Mouse (Mus musculus) urinary bladder, postnatal 4 days (tissue): ENCODE data around the gene Ppp2r5b.

Experiments used
- DNase-seq, 2 experiments: peaks; one replicate each; pipeline ENCODE4 v3.0.0; 2021 to 2022; ENCODE audit warnings: low spot score in 2 of 2

Gene Ppp2r5b

DNA sequence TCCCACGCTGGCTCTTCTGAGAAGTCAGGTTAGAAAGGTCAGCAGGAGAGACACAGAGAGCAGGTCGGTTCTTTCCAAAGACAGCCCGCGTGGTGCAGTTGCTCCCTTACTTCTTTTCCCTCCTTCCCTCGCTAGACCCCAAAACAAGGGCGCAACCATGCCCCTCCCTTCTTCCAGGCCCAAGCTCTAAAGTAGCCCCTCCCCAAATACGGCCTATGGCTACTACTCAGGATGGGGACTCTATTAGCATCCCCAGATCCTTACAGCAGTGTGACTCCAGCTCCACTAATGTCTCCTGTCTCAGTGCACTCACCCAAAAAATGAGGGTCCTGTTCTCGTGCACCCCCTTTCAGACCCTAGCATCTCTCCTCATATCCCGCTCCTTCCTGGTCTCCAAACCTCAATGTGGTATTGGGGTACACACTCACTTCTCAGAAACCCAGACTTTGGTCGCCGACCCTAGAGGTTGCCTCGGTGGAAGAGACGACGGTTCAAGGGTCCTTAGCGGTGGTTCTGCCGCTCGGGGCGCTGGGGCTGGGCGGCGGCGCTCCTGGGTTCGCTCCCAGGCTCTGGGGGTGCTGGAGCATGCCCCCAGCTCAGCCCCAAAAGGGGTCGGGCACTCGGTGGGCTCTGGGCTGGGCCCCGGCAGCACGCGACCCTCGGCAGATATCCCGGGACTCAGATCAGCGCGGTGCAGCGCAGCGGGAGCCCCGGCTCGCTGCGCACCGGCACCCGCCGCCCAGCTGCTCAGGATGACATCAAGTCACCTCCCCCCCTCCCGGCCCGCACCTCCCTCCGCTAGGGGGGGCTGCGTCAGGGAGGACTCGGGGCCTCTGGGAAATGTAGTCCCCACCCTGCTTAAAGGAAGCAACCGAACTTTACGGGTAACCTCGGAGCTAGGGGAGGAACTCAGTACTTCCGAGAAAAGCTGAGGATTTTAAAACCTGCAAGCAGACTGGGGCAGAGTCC lies at the start of gene Ppp2r5b:
Ppp2r5b (minus strand) TSS at position 789 of the 969 bp plus-strand sequence.
- DNase-seq: peak; percentile 90 to 94

DNA sequence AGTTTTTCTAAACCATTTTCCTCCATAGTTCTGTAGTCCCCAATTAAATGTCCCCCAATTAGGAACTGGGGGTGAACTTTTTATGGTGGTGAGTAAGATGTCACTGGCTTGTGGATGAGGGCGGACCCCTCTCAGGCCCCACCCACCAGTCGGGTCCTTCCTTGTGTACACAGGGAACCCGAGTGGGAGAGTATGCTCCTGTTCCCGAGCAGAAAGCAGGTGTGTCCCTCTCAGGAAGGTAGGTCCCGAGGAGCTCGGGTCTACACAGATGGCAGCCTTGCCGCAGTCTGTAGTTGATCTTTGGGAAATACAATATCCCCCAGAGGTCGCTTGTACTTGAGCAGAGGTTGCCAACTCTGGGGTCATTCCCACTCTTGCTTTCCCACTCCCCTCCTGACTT lies 49.6 kb upstream of the Ppp2r5b start:
- DNase-seq: no peak

DNA sequence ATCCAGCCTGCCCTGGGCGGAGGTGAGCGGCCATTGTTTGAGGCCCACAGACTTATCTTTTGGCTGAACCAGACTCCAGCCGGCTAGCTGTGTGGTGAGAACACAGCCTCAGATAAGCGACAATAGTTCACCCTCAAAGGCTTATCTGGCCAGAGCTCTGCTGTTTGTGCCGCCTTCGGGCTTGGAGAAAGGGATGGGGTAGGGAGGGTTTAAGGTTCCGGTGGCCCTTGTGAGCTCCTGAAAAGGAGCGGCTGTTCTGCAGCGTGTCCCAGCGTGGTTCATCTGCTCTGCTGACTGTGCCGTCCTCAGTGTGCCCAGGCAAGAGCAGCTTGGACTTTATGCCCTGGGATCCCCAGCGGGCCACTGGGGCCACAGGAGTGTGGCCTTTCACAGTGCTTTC lies 48.8 kb upstream of the Ppp2r5b start:
- no peak for DNase-seq

DNA sequence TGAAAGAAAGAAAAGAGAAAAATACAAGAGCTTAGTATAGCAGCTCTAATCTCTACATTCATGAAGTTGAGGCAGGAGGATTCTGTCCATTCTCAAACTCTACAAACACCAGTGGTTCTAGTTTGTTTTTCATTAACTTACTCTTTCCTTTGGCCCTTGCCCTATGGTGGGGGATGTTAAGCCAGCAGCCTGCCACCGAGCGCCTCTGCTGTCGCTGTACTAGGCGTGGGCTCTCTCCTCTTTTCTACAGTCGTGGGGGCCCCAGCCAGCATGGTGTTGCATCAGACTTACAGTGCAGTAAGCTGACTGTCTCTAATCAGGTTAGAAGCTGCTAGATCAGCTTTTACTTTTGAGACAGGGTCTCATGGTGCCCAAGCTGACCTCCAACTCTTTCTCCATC lies 47.3 kb upstream of the Ppp2r5b start:
- no peak for DNase-seq

DNA sequence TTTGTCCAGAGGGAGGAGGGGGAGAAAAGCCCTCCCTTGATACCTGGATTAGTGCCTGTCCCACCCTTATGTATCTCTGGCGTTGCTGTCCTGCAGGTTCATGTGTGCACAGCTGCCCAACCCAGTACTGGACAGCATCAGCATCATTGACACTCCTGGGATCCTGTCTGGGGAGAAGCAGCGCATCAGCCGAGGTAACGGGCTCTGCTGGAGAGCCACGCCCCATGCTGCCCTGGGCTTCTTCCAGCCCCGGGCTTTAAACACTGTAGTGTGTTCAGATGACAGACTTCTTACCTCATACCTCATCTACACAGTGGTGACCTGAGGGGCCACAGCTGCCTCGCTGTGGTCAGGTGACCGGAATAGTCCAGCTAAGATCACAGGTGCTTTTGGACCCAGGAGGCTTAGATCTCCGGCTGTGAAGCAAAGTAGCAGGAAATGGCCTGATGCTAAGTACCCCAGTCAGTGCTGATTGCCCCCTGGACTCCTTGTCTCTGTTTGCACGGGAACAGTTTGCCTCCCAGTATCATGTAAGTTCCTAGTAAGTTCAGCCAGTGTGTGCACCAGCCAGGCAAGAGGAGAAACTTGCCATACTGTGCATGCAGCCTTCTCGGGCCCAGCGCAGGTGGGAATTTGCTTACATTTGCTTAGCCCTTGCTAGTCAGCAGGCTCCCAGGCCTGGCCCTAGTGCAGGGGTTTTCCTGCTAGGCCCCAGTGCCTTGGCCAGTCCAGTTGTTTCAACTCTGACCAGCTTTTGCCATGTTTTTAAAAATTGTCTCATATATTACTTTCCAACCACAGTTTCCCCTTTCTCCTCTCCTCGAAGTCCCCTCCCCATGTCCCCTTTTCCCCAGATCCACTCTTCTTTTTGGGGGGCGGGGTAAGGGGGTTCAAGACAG lies 45.7 kb upstream of the Ppp2r5b start:
- DNase-seq: no peak

DNA sequence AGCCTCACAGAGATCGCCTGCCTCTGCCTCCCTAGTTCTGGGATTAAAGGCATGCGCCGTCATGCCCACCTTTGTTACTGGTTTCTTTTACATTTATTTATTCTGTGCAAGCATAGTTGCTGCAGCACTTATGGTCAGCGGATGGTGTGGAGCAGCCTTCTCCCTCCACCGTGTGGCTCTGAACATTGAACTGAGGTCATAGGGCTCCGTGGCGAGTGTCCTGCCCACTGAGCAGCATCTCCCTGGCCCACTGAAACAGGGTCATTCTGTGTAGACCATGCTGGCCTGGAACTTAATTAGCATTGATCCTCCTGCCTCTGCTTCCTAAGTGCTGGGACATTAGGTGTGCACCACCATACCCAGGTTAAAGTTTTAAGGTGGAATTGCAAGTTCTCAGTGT lies 44.9 kb upstream of the Ppp2r5b start:
- DNase-seq: no peak

DNA sequence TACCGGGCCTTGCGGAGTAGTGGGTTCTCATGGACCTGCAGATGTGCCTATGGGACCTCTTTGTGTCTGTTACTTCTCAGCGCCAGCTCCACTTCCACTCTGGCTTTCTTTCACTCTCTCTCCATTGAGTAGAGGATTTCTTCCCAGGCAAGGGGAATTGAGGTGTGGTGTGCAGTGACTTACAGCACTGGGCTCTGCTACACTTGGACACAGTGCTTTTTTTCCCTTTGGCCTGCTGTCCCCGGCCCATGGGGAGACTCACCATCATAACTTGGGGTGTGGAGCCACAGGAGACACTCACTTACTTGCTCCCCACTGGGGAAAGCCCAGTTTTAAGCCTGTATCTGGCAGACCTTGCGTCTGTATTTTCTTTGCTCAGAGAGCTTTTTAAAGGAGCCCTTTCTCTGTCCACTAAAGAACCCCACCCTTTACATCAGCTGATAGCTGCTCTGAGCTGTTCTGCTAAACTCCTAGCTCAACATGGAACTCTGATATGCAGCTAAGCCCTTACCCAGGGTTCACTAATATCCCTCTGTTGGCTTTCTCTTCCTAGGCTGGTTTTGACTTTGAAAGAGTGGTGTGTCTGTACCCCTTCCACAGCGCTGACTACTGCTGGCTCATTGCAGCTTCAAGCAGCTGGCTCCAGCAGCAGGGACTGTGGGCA lies 43.9 kb upstream of the Ppp2r5b start:
- DNase-seq: no peak

DNA sequence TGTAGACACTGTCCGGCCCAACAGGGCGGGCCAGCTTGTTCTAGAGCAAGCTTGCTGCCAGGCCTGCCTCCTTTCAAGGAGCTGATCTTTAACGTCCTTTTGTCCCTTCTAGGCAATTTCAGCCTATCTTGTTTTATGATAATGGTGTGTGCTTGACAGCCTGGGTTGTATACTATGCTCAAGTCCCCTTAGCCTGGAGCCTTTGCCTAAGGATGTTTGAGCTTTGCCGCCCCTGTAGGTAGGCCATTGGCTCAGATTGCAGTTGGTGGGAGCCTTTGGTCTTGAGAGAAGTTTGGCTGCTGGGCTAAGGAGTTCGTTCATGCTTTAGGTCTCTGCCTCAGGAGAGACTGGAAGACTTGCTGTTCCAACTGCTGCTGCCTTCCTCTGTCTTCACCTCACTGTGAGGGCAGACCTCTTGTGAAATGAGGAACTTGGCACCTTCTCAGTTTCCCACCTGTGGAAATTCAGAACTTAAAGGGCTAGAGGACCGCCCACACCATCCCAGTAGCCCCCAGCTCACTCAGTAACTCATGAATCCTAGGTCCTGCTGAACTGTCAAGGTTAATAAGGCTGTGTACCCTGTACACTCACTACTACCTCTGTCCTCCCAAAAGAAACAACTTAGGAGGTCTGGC lies 42.9 kb upstream of the Ppp2r5b start:
- DNase-seq: no peak

DNA sequence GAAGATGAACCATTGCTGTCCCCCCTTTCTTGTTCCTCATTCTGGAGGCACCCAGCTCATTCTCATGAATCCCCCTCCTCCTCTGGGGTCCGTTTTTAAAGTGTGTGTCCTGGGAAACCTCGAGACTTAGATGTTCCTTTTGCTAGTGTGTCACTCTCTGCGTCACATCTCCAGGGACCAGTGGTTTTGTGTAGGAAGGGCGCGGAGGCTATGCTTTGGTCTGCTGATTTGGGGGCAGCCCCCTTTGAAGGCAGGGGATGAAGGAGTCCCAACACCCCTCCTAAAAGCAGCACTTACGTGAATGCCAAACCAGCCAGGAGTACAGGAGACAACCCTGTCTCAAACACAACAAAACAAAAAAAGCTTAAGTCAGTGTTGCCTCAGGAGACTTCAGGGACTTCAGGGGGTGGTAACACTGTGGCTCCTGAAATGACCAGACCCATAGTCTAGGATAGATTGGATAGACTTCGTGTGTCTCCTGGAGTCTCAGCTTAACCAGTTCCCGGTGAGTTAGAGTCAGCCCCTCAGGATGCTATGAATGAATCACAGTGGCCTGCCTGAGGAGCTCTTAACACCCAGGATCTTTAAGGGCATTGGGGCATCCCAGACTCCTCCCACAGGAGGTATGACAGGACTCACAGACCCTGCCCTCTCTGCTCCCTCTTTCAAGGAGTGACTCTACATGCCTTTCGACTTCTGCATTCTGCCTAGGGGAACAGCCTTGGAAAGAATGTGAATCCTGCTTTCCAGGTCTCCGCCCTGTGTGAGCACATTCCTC lies 42.2 kb upstream of the Ppp2r5b start:
- peak; percentile 76 to 77 for DNase-seq

DNA sequence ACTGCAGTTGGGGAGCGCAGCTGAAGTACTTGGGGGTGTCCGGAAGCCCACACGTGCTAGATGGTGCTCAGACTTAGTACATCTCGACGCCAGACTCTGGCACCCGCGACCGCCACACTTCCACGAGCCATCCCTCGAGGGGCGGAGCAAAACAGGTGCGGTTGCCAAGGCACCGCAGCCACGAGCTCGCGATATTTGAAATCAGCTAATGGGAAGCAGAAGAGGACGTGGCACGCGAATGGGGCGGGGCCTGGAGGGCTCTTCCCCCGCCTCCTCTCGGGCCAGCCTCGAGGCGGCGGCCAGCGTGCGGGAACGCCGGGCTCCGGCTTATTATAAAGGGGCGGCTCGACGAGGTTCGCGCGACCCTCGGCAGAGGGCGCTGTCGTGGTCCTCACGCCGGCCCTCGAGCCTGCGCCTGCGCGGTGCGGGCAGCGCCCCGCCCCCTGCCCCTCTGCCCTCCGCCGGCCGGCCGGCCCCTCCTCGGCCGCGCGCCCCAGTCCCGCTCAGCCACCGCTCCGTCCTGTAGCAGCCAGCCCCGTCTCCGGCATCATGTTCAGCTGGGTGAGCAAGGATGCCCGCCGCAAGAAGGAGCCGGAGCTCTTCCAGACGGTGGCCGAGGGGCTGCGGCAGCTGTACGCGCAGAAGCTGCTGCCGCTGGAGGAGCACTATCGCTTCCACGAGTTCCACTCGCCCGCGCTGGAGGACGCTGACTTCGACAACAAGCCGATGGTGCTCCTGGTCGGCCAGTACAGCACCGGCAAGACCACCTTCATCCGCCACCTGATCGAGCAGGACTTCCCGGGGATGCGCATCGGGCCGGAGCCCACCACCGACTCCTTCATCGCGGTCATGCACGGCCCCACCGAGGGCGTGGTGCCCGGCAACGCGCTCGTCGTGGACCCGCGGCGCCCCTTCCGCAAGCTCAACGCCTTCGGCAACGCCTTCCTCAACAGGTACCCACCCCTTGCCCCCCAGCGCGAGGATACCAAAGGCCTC lies 41.1 kb upstream of the Ppp2r5b start, which contains the start of gene Ehd1:
Ehd1 (plus strand) TSS at position 300 of the 996 bp plus-strand sequence.
- DNase-seq: peak; percentile 96 to 98

DNA sequence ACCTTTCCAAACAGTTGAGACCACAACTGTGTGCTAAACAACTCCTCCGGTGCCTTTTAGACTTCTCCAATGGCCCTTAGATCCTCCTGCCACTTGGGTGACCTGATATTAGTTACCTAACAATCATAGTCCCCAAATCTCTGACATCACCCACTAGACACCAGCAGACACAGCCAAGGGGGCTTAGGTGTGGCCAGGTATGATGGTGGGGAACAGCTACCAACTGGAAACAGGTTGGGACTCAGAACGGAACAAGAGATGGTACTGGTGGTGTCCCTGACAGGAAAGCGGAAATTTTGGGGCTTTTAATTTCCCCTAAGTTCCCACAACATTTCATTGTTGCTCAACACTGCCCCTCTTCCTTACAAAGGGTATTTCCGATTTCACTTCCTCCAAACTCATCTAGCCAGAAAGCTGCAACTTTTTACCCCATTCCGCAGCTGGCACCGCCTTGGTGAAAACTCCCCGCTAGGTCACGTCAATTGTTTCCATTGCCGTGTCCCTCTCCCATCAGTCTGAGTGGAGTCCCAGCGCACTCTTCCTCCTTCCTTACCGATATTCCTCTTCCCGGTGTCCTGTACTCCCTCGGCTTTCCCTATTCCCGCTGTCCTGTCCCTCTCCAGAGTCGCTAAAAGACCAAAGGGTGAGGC lies 40.2 kb upstream of the Ppp2r5b start:
- no peak for DNase-seq

DNA sequence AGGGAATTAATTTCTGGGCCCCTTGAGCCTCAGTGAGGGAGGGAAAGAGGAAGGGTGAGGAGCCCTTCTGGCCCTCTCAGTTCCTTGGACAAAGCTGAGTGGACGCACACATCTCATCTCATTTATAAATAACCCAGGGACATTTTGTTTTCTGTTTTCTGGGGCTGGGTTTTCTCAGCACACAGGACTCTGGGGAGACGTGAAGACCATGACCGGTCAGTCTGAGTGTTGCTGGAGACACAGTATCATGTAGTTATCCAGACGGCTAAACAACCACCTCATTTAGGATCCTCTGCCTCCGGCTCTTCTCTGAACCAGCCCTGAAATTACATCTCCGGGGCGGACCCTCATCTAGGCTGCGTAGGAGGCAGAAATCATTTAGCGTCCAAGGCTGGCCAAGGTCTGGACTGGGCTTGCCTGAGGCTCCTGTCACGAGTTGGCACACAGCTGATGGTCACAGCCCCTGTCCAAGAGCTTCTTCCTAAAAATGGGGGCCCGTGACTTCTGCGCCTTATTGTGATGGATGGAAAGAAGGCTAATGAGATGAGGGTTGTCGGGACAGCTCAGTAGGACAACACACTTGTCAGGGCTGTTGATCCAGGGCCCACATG lies 38.4 kb upstream of the Ppp2r5b start:
- DNase-seq: no peak

DNA sequence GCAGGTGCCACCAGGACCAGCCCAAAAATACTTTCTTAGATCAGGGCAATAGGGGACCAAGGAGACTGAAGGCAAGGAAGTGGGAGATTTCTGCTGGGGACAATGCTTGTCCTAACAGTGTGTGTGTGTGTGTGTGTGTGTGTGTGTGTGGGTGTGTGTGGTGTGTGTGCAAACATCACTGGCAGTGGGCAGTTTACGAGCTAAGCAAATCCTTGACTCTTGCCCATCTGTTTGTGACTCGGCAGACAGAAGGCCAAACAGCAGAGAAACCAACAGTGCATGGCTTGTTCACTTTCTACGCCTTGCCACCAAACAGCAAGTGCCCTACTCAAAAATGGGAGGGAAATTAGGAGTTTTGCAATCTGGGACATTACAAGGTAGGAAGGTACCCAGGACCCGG lies 37.9 kb upstream of the Ppp2r5b start:
- DNase-seq: no peak

DNA sequence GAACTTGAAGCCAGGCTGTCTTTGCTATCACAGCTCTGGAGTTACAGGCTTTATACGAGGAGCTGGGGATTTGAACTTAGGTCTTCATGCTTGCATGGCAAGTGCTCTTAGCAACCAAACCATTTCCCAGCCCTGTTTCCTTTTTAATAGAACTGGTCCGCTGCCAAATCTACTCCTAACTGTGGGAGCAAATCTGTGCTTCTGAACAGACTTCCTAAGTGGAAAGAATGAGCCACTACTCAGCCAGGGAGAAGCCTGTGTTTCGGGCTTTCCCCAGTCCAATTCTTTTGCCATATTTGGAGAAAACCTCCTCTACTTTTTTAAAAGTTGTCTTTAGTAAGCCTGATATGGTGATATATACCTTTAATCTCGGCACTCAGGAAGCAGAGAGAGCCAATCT lies 37.1 kb upstream of the Ppp2r5b start:
- DNase-seq: no peak

DNA sequence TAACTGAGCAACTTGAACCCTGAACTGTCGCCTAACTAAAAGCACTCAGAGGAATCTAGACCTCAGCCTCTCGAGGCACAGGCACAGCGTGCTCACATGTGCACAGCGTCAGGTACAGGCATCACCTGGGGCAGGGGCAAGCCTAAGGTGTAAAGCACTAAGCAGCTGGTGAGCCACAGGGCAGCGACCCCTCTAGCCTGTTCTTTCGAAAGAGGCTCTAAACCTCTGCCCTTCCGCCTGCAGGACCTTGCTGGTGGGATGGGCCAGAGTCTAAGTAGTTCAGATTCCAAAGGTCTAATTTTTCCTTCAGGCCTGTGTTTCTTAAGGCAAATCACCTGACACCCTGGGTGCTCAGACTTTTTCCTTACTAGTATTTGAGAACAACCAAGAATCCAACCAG lies 36.4 kb upstream of the Ppp2r5b start:
- DNase-seq: no peak

DNA sequence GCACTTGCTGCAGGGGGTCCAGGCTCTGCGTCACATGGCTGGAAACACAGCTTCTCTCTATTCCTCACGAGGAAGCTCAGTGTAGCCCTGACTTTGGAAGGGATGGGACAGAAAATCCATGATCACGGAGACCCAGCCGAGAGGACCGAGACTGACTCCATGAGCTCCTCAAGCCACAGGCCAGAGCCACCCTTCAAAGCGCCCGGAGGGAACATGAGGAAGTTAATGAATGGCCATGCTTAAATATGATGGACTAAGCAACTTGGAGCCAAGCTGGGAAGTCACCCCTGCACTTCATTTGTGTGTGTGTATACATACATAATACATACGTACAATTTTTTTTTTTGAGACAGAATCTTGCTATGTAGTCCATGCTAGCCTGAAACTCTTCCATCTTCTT lies 35.5 kb upstream of the Ppp2r5b start:
- DNase-seq: no peak

DNA sequence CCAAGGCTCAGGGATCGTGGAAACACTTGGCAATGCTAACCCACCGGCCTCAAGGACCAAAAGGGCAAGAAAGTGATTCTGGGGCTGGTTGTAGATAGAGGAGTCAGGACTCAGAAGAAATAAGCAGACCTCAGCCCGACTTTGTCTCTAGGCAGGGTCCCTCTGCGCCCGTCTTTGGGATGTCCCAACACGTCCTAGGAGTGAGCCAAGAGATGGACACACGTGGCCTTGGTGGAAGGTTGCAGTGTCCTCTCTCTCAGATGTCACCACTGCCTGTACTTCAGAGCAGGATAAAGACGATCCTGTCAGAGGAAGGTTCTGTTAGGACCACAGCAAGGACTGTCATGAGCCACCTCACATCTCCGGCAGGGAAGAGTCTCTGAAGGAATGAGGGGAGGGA lies 35.0 kb upstream of the Ppp2r5b start:
- DNase-seq: no peak

DNA sequence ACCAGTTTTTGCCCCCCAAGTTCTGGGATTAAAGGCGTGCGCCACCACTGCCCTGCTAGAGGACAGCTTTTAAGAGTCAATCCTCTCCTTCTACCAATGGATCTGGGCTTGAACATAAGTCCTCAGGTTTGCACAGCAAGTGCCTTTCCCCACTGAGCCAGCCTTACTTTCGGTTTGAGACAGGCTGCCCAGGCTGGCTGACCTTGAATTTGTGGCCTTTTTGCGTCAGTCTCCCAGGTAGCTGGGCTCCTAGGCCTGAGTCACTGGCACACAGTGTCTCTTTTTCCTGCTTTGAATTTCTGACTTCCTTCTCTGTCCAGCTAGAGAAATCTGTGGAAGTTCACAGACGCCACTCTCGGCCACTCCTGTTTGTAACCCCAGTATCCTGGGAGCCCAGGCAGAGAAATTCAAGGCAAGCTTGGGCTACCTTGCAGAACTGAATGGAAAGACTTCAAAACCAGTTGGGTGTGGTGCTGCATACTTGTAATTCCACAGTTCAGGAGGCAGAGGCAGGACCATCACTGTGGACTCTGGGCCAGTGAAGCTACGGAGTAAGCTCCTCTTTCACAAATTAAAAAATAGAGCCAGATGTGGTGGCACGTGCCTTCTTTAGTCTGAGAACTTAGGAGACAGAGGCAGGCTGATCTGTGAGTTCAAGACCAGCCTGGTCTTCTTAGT lies 34.3 kb upstream of the Ppp2r5b start:
- DNase-seq: no peak
